Mouse (Mus musculus) natural killer cell, adult 2 months (primary cell): ENCODE measurements at regions not wholly inside any gene's neighbourhood (a gene's known extent, or its start where the extent isn't known, plus 50 kb on each side); places are given as distances from the start of the nearest gene placed in this dataset.

ENCODE experiments used
- DNase-seq, 2 experiments: peaks; one replicate each; pipeline ENCODE4 v3.0.0; 2022; ENCODE audit warnings: low spot score in 2 of 2

GRCm38 (mm10) chr4:54812740-54813634 is 131.9 kb upstream of the Zfp462 start:
- no peak for DNase-seq

GRCm38 (mm10) chr4:54837326-54837725 is 107.5 kb upstream of the Zfp462 start:
- no peak for DNase-seq

- DNase-seq: no peak
Observed at GRCm38 (mm10) chr4:54838111-54838510, 106.7 kb upstream of the Zfp462 start.

- DNase-seq: no peak
Observed at GRCm38 (mm10) chr4:54838794-54839193, 106.1 kb upstream of the Zfp462 start.

GRCm38 (mm10) chr4:54852991-54853925 is 91.6 kb upstream of the Zfp462 start:
- DNase-seq: peak in 1 of 2 experiments; percentile 1

- DNase-seq: no peak
Observed at GRCm38 (mm10) chr4:54858604-54859003, 86.2 kb upstream of the Zfp462 start.

- no peak for DNase-seq
Observed at GRCm38 (mm10) chr4:54866062-54866461, 78.8 kb upstream of the Zfp462 start.

GRCm38 (mm10) chr4:54874136-54874827 is 70.6 kb upstream of the Zfp462 start:
- no peak for DNase-seq

- no peak for DNase-seq
Observed at GRCm38 (mm10) chr4:54875506-54875905, 69.3 kb upstream of the Zfp462 start.

- no peak for DNase-seq
Observed at GRCm38 (mm10) chr4:54877361-54877760, 67.5 kb upstream of the Zfp462 start.

GRCm38 (mm10) chr4:54878531-54878930 is 66.3 kb upstream of the Zfp462 start:
- DNase-seq: no peak

- no peak for DNase-seq
Observed at GRCm38 (mm10) chr4:54893288-54893687, 51.6 kb upstream of the Zfp462 start.
